Mouse (Mus musculus): ENCODE results near the gene Proser3. TPM values are rescaled to one million over a fixed set of nuclear protein-coding genes. Genes with fewer than 3 reads are reported as not detected.
"Not testable (repeated sequence)": the region's sequence is repeated elsewhere in the genome, so short reads cannot be mapped to it uniquely, and the experiment has no call there.

The Proser3 gene
- total RNA-seq, 2 experiments from 2014 or later: 1.8 to 16.3 TPM

DNA sequence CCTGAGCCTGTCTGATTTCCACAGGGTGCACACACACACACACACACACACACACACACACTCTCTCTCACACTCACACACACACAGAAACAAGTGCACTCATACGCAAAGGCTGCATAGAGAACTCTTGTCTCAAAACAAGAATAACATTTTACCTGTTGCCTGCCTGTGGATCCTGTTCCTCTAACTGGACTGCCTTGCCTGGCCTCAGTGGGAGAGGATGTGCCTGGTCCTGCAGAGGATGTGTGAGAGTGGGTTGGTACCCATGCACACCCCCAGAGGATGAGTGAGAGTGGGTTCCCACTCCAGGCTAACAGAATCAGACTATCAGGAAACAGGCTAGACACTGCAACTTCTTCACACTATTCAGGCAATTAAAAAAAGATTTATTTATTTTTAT lies 1.5 kb downstream of the Proser3 start:
- no peak for ATAC-seq (replicated peaks; ENCODE audit: poor library complexity)

DNA sequence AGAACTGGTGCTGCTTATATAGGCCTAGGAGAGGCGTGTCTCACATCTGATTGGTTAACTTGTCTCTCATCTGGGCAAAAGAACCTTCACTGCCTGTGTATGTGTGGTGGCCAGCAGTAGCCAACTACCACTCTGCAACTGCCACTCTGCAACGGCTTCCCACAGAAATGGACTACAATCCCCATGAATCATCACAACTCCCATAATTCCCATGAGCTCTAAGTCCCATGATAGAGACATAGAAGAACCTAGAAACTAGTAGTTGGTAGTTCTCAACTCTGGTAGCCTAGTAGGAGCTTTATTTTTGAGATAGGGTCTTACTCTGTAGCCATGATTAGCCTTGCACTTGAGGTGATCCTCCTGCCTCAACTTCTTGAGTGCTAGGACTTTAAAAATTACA lies 2.2 kb downstream of the Proser3 start:
- no peak for ATAC-seq (replicated peaks; ENCODE audit: poor library complexity)

- peak; percentile 71 for ATAC-seq (replicated peaks; ENCODE audit: poor library complexity)
Observed at GRCm38 (mm10) chr7:30544327-30544726, 7.8 kb downstream of the Proser3 start.

DNA sequence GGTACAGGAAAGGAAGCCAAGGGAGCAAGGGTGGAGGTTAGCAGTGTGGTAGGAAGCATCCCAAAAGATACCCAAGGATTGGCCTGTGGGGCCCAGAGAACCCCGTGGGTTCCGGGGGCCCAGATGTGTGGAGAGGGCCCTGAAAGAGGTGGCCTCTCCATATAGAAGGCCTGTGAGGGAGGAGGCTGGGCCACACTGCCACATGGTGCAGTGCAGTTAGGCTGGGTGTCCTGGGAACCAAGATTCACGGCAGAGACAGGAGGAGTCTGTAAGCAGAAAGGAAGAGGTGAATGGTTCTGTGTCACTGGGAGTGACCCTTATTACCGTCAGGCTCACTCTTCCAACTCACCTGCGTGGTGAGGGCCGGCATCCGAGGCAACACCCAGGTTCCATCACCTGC lies 11.5 kb downstream of the Proser3 start:
- no peak for ATAC-seq (replicated peaks; ENCODE audit: poor library complexity)

DNA sequence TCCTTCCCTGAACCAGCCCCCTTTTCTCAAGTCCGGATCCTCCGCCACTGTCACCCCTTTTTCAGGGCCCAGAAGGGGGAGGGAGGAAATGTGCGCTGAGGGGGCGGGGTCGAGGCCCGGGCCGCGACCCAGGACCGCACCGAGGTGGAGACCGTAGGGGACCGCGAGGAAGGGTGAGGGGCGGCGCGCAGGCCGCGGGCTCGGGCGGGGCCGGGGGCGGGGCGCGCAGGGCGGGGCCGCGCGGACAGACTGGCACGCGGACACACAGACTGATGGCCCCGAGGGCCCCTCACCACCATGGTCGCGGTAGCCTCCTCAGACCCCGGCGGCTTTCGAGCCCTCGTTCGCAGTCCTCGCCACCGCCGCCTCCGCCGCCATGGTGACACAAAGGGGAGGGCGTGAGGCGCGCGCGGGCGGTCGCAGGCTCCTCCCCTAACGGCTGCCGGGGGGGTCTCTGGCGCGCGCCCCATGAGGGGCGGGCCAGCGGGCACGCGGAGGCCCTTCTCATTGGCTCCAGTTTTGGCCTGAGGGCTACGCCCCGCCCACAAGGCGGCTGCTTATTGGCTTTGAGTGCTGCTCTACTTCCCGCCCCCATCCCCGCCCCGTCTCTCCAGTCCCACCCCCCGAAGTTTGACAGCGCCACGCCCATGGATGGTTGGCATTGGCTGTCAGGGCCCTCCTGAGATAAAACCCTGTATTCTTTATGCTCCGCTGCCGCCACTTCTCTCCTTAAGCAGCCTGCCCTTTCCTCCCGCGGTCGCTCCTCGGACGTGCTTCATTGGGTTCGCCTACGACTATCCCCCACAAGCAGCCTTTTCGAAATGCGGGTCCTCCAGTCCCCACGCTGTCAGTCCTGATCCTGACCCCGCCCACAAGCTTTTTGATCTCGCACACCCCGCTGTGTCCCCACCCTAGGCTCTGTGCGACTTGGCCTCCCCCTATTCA lies 17.2 kb downstream of the Proser3 start, which contains the start of gene Arhgap33:
Arhgap33 (minus strand) TSS at position 428 of the 945 bp plus-strand sequence.
- peak; percentile 94 for ATAC-seq (replicated peaks; ENCODE audit: poor library complexity)

DNA sequence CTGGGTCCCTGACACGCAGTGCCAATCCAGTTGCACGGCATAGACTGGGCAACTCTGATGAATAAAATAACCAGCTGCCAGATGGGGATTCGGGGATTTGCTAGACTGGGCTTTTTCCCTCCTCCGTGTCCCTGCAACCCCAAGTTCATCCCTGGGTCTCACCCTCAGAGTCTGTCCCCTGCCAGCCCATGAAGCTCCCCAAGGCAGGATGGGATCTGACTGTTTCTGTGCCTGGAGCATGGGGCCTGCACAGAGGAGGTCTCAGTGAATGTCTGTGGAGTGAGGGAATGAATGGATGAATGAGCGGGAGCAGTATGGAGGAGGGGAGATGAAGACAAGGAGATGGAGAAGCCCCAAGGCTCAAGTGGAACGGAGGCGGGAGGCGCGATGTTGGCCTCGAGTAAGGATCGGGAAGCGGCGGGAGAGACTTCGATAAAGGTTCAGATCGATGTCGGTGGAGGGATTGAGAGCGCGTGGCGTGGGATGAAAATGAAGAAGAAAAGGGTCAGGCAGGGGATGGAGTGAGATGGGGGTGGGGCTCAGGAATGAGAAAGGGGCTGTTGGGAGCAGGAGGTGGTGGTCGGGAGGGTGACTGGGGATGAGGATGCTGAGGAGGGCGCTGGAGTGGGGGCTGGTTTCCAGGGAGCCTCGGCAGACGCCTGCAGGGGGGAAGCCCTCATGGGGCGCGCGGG lies 18.0 kb downstream of the Proser3 start:
- ATAC-seq (replicated peaks; ENCODE audit: poor library complexity): no peak

- ATAC-seq (replicated peaks; ENCODE audit: poor library complexity): no peak
Observed at GRCm38 (mm10) chr7:30532931-30533330, 19.2 kb downstream of the Proser3 start.

DNA sequence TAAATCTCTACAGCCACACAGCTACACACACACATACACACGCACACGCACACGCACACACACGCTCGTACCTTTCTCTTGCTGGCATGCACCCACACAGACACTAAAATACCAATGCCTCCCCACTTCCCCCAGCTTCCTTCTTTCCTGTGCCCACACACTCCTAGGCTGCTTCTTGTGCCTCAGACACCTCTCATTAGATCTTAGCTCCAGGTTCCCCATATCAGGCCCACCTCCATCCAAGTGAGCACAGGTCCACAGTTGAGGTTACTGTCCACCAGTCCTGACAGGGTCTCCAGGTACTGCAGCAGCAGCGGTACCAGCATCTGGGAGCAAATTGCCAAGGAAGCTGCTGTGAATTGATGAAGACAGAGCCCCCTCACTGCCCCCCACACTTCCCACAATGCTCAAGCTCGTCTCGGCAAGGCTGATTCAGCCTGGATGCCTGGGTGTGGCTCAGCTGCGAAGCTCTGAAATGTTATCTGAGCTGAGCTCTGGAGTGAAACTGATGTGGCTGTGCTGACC lies 20.7 kb downstream of the Proser3 start:
- no peak for ATAC-seq (replicated peaks; ENCODE audit: poor library complexity)

DNA sequence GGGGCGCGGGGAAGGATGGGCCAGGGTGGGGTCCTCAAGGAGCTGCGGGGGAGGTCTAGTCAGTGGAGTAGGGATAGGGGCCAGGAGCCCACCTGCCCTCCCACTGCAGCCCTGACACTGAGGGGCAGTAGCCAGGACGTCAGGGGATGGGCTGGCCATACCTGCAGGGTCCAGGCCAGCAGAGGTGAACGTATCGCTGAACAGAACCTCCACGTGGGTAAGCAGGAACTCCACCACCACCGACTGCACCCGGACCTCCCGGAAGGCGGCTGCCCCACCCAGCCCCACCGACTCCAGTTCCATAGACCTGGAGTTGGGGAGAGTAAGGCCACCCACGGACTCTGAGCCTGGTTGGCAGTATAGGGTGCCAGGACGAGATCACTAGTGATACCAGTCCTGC lies 25.1 kb downstream of the Proser3 start:
- no peak for ATAC-seq (replicated peaks; ENCODE audit: poor library complexity)

- ATAC-seq (replicated peaks; ENCODE audit: poor library complexity): no peak
Observed at GRCm38 (mm10) chr7:30526399-30526798, 25.7 kb downstream of the Proser3 start.

DNA sequence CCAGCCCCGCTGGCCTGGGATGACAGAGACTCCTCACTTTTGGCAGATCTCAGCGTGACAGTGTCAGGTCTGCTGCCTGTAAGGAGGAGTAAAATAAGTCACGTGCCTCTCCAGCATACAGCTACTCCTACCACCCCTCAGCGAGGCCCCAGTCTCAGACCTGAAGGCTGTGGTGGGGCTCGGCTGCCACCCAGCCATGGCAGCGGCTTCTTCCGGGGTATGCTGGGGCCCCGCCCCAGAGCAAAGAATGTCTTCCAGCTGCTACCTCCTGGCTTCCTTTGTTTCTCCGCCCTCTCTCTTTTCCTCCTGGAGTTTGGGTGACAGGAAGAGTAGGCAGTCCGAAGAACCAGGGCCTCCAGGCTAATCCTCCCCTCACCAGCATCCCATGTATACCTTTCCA lies 26.1 kb downstream of the Proser3 start:
- no peak for ATAC-seq (replicated peaks; ENCODE audit: poor library complexity)

GRCm38 (mm10) chr7:30524487-30524886 lies 27.6 kb downstream of the Proser3 start:
- ATAC-seq (replicated peaks; ENCODE audit: poor library complexity): no peak

- ATAC-seq (replicated peaks; ENCODE audit: poor library complexity): no peak
Observed at GRCm38 (mm10) chr7:30522871-30523270, 29.2 kb downstream of the Proser3 start.

DNA sequence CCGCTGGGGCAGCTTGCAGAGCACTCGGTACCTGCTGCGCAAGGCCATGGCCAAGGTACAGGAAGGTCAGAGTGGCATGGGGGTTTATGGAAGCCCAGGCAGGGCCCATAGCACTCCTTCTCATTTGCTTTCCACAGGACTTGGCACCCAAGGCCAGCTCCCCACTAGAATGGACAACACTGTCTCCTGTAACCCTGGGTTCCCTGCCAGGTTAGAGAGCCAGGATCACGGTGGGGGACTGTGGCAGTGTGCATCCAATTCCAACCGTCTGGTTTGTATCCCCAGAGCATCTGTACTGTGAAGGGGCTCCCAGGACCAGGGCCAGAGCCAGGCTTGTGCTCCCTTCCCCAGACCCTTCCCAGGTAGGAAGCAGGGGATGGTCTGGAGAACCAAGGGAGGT lies 31.2 kb downstream of the Proser3 start:
- no peak for ATAC-seq (replicated peaks; ENCODE audit: poor library complexity)

- no peak for ATAC-seq (replicated peaks; ENCODE audit: poor library complexity)
Observed at GRCm38 (mm10) chr7:30520396-30520795, 31.7 kb downstream of the Proser3 start.

DNA sequence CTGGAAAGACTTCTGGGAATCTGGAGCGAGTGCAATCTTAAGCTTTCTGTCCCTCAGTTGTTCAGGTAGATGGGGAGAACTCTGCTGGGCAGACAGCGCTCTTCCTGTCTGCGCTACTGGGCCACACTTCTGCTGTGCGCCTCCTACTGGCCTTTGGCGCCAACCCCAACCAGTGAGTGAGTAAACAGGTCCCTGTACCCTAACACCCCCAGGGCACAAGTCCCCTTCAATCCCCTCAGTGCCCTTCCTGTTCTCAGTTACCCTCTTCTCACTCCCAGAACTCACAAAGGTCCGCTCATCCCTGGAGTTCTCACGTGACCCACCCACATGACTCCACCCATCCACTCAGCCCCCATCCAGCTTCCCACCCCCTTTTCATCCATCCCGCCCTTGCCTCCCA lies 33.8 kb downstream of the Proser3 start:
- no peak for ATAC-seq (replicated peaks; ENCODE audit: poor library complexity)

DNA sequence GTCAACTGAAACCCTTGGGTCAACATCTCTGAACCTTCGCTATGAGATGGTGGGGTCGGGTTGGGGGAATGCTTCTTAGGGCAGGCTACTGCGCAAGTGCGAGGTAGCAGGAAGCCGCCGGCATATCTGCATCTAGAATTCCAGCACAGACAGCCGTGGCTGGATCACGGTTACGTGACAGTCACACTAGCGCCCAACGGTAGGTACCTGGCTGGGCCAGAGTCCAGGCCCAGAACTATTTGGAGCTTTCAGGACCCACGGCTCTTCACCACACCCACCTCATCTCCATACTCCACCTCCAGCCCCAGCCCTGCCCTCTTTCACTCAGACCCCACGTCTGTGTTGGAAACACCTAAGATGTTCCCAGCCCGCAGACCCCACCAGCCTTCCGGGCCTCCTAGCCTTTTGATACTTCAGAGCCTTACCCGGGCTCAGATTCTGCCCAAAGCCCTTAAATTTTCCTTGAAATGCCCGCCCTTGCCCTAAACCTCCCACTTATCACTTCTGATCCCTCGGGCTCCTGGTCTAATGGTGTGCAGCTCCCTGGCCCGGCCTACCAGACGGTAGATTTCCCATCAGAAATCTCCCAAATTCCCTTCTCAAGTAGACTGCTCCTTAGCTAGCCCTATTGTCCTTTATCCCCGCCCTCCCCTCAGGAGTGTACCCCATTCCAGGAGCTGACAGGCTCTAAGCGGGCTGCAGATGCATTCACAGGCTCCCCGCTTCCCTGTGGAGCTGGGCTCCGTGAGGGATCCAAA lies 36.9 kb downstream of the Proser3 start:
- ATAC-seq (replicated peaks; ENCODE audit: poor library complexity): no peak

DNA sequence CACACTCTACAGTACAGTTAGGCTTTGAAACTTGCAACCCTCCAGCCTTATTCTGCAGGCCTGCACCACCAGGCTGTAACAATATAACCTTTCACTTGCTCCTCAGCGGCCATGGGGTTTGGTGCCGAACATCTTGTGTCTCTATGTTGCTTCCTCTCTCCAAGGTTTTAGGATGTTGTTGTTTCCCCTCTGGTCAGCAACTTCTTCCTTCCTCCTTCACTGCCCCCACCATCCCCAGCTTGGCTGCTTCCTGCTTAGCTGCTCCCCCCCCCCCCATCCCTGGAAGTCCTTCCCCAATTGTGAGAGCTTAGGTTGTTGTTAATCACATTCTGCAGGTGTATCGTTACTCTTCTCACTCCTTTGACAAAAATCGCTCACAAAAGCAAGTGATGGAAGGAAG lies 44.0 kb downstream of the Proser3 start:
- no peak for ATAC-seq (replicated peaks; ENCODE audit: poor library complexity)

GRCm38 (mm10) chr7:30501159-30501558 lies 50.9 kb downstream of the Proser3 start:
- not testable (repeated sequence) for ATAC-seq (replicated peaks; ENCODE audit: poor library complexity)

DNA sequence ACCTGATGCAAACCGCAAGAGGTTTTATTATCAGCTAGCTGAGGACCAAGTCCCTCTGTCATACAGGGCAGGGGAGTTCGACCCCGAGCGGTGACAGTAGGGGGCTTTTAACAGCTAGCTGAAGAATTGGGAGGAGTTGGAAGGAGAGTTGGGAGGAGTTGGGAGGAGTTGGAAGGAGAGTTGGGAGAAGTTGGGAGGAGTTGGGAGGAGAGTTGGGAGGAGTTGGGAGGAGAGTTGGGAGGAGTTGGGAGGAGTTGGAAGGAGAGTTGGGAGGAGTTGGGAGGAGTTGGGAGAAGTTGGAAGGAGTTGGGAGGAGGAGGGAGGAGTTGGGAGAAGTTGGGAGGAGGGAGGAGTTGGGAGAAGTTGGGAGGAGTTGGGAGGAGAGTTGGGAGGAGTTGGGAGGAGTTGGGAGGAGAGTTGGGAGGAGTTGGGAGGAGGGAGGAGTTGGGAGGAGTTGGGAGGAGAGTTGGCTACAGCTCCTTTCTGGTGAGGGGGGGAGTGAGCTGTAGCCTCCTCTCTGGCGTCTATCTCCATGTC lies 56.5 kb downstream of the Proser3 start:
- not testable (repeated sequence) for ATAC-seq (replicated peaks; ENCODE audit: poor library complexity)
